Mouse (Mus musculus): ENCODE measurements at regions not wholly inside any gene's neighbourhood (a gene's known extent, or its start where the extent isn't known, plus 50 kb on each side); places are given as distances from the start of the nearest gene placed in this dataset.

DNA sequence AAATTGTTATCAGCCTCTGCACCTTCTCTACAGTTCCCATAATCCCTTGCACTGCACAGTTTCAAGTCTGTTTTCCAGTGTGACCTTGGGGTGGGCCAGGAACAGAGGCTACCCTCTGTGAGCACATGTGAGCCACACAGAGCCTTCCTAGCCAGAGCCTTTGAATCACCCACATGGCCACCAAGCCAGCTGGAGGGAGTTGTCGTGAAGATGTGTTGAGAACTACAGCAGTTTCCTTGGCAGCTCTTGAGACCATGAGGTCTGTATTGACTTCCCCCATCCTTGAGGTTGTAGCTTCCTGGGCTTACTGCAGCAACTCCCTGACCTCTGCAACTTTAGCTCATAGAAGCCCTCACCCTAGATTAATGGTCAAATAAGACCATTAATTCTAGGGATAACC, 318.1 kb downstream of the Wdr11 start:
- 88% methylated on average over 1 of the region's 1 CpGs for WGBS
- H3K4me3 ChIP-seq = no peak overlapping the region
- DNase-seq (ENCODE audit: low spot score) = no peak
- no peaks in the 10 kb centered on the region for H3K9me3 ChIP-seq (replicated peaks)
- no peaks in the 10 kb centered on the region for H3K4me1 ChIP-seq
- no peak overlapping the region for H3K27ac ChIP-seq (replicated peaks)
- no peaks in the 10 kb centered on the region for H3K27me3 ChIP-seq (ENCODE audit: low read depth, poor library complexity, severe bottlenecking)
- no peaks in the 10 kb centered on the region for H3K36me3 ChIP-seq

- 84% methylated on average over 3 of the region's 3 CpGs for WGBS
- no peak overlapping the region for H3K4me3 ChIP-seq
- H3K27ac ChIP-seq (replicated peaks) = no peak overlapping the region
- peak; percentile 4 for DNase-seq (ENCODE audit: low spot score)
- H3K9me3 ChIP-seq (replicated peaks) = no peaks in the 10 kb centered on the region
- no peaks in the 10 kb centered on the region for H3K27me3 ChIP-seq (ENCODE audit: low read depth, poor library complexity, severe bottlenecking)
- no peaks in the 10 kb centered on the region for H3K4me1 ChIP-seq
- H3K36me3 ChIP-seq = no peaks in the 10 kb centered on the region
Observed at GRCm38 (mm10) chr7:129910826-129911225, 319.2 kb downstream of the Wdr11 start.

- Histone ChIP-seq H3K4me1 (peaks cover 10% of the 10 kb centered on the region), H3K36me3 (no peaks in the 10 kb centered on the region), H3K9me3 (replicated peaks) (no peaks in the 10 kb centered on the region), H3K27me3 (ENCODE audit: low read depth, poor library complexity, severe bottlenecking) (no peaks in the 10 kb centered on the region), H3K27ac (replicated peaks) (no peak overlapping the region), H3K4me3 (no peak overlapping the region)
- 89% methylated on average over 6 of the region's 6 CpGs for WGBS
- DNase-seq (ENCODE audit: low spot score) = no peak
Observed at GRCm38 (mm10) chr7:129914871-129915270, 323.2 kb downstream of the Wdr11 start.

DNA sequence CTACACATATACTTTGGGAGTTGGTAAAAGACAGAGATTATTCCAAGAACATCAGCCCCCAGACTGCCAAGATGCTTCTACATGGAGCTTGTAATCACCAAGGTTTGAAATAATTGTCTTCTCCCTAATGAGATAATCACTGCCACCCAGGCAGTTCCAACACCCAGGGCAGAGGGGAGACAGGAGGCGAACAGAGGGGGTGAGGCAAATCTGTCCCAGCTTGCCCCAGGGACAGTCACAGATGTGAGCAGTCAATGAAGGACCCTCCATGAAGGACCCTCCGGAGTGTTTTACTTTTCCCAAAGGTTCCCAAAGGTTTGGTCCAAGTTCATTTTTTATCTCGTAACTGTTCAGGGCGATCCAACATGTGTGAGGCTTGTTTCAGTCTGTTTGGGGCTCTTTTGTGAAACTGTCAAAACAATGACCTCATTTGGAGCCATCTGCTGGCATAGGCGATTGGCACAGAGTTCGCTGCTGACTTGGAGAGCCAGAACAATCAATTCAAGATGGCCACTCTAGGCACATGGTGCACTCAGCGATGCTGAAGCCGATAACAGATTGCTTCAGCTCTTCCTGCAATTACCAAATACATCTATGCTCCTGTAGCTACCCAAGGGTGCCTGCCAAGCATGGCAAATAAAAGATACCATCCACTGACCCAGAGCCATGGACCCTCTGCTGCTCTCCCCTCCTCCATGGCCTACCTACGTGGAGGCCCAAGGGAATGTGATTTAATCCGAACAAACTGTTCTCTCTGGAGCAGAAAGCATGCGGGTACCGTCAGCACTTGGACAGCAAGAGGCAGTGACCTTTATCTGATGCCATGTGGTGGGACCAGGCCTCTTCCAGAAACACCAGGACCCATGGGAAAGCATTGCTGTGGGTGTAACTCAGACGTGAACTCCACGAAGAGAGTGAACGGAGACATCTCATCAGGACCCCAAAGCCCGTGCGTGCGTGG, 326.9 kb downstream of the Wdr11 start:
- Histone ChIP-seq H3K36me3 (no peaks in the 10 kb centered on the region), H3K4me1 (peaks cover 19% of the 10 kb centered on the region), H3K4me3 (no peak overlapping the region), H3K9me3 (replicated peaks) (no peaks in the 10 kb centered on the region), H3K27me3 (ENCODE audit: low read depth, poor library complexity, severe bottlenecking) (no peaks in the 10 kb centered on the region), H3K27ac (replicated peaks) (0 out of 2 replicates have a peak overlapping the region, but pooled peaks have one; percentile 28)
- 92% methylated on average over 18 of the region's 18 CpGs for WGBS
- no peak for DNase-seq (ENCODE audit: low spot score)

GRCm38 (mm10) chr7:129922291-129922690, 330.6 kb downstream of the Wdr11 start:
- Histone ChIP-seq H3K27ac (replicated peaks) (0 out of 2 replicates have a peak overlapping the region, but pooled peaks have one; percentile 50), H3K4me1 (peaks cover 19% of the 10 kb centered on the region), H3K36me3 (no peaks in the 10 kb centered on the region), H3K27me3 (ENCODE audit: low read depth, poor library complexity, severe bottlenecking) (no peaks in the 10 kb centered on the region), H3K9me3 (replicated peaks) (no peaks in the 10 kb centered on the region), H3K4me3 (no peak overlapping the region)
- 77% methylated on average over 7 of the region's 7 CpGs for WGBS
- no peak for DNase-seq (ENCODE audit: low spot score)

- Histone ChIP-seq H3K4me3 (no peak overlapping the region), H3K9me3 (replicated peaks) (no peaks in the 10 kb centered on the region), H3K36me3 (no peaks in the 10 kb centered on the region), H3K27ac (replicated peaks) (no peak overlapping the region), H3K27me3 (ENCODE audit: low read depth, poor library complexity, severe bottlenecking) (no peaks in the 10 kb centered on the region), H3K4me1 (peaks cover 5% of the 10 kb centered on the region; the same call in 1 of the 2 replicates)
- no peak for DNase-seq (ENCODE audit: low spot score)
- 83% methylated on average over 6 of the region's 6 CpGs for WGBS
Observed at GRCm38 (mm10) chr7:129936731-129937130, 345.1 kb downstream of the Wdr11 start.

DNA sequence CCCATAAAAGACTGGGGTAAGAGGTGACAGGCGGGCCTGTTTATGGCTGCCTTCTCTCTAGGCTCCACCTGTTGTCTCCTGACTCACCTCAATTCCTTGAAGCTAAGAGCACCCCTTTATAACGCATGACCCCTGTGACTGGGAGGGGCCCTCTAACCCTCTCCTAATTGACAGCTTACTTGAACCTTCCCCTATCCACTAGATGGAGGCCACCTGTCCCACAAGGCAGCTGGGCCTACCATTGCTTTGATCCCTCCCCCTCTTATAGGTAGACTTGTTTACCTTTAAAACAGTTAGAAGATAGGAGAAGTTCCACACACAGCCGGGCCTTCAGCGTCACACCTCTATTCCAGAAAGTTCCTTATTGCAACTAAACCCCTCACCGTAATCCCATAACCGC, 346.1 kb downstream of the Wdr11 start:
- DNase-seq (ENCODE audit: low spot score) = no peak
- Histone ChIP-seq H3K36me3 (no peaks in the 10 kb centered on the region), H3K4me3 (no peak overlapping the region), H3K27ac (replicated peaks) (no peak overlapping the region), H3K27me3 (ENCODE audit: low read depth, poor library complexity, severe bottlenecking) (no peaks in the 10 kb centered on the region), H3K9me3 (replicated peaks) (no peaks in the 10 kb centered on the region), H3K4me1 (peaks cover 5% of the 10 kb centered on the region; the same call in 1 of the 2 replicates)
- 94% methylated on average over 6 of the region's 6 CpGs for WGBS

GRCm38 (mm10) chr7:129938141-129938540, 346.5 kb downstream of the Wdr11 start:
- H3K36me3 ChIP-seq = no peaks in the 10 kb centered on the region
- H3K27me3 ChIP-seq (ENCODE audit: low read depth, poor library complexity, severe bottlenecking) = no peaks in the 10 kb centered on the region
- no peak overlapping the region for H3K27ac ChIP-seq (replicated peaks)
- no peak for DNase-seq (ENCODE audit: low spot score)
- H3K9me3 ChIP-seq (replicated peaks) = no peaks in the 10 kb centered on the region
- no peak overlapping the region for H3K4me3 ChIP-seq
- WGBS = 81% methylated on average over 10 of the region's 10 CpGs
- peaks cover 4% of the 10 kb centered on the region; the same call in 1 of the 2 replicates for H3K4me1 ChIP-seq

DNA sequence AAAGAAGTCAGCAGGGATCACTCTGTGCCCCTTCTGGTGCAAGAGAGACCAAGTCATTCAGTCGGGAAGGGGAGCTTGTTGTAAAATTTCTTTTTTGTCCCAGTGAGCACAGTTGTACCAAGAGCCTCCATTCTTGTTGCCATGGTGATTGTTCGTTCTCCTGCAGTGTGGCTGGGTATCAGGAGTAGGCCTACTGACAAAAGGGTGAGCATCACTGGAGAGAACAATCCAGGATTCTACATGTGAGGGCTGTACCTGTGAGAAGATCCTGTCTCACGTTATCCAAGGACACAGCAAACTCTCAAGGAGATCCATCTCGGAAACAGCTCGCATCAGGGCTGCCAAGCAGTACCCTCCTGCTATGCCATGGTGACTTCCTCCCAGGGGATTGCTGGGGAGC, 347.6 kb downstream of the Wdr11 start:
- WGBS = 82% methylated on average over 5 of the region's 5 CpGs
- Histone ChIP-seq H3K4me3 (no peak overlapping the region), H3K27ac (replicated peaks) (no peak overlapping the region), H3K36me3 (no peaks in the 10 kb centered on the region), H3K4me1 (no peaks in the 10 kb centered on the region), H3K27me3 (ENCODE audit: low read depth, poor library complexity, severe bottlenecking) (no peaks in the 10 kb centered on the region), H3K9me3 (replicated peaks) (no peaks in the 10 kb centered on the region)
- DNase-seq (ENCODE audit: low spot score) = no peak

- 84% methylated on average over 9 of the region's 9 CpGs for WGBS
- Histone ChIP-seq H3K9me3 (replicated peaks) (no peaks in the 10 kb centered on the region), H3K4me3 (no peak overlapping the region), H3K27me3 (ENCODE audit: low read depth, poor library complexity, severe bottlenecking) (no peaks in the 10 kb centered on the region), H3K36me3 (no peaks in the 10 kb centered on the region), H3K27ac (replicated peaks) (no peak overlapping the region), H3K4me1 (no peaks in the 10 kb centered on the region)
- no peak for DNase-seq (ENCODE audit: low spot score)
Observed at GRCm38 (mm10) chr7:129941311-129942029, 349.8 kb downstream of the Wdr11 start.

DNA sequence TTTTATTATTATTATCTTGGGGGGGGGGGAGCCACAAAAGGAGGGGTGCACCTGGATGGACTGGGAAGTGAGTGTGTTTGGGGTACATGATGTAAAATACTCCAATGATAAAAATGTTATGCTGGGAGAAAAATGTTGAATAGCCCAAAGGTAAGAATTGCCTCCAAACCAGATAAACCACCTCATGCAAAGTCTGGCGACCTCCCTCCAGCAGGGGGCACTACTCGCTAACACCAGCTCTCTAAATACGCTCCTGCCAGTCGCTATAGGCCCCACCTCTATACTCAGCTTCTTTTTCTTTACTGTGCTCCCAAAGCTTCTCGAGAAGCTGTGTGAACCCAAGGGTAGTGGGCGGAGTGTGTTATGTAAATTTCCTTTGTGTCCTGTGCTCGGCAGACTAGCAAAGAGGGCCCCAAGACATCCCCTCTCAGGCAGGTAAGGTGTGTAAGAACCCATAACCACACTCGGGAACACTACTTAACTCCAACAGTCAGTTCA, 357.0 kb downstream of the Wdr11 start:
- no peaks in the 10 kb centered on the region for H3K36me3 ChIP-seq
- no peak overlapping the region for H3K4me3 ChIP-seq
- H3K27ac ChIP-seq (replicated peaks) = no peak overlapping the region
- 77% methylated on average over 8 of the region's 8 CpGs for WGBS
- 0 out of 2 replicates have a peak, but pooled peaks cover 4% of the 10 kb centered on the region for H3K9me3 ChIP-seq (replicated peaks)
- H3K27me3 ChIP-seq (ENCODE audit: low read depth, poor library complexity, severe bottlenecking) = no peaks in the 10 kb centered on the region
- no peaks in the 10 kb centered on the region for H3K4me1 ChIP-seq
- DNase-seq (ENCODE audit: low spot score) = no peak

- H3K9me3 ChIP-seq (replicated peaks) = 0 out of 2 replicates have a peak, but pooled peaks cover 4% of the 10 kb centered on the region
- no peaks in the 10 kb centered on the region for H3K27me3 ChIP-seq (ENCODE audit: low read depth, poor library complexity, severe bottlenecking)
- H3K27ac ChIP-seq (replicated peaks) = no peak overlapping the region
- no peak for DNase-seq (ENCODE audit: low spot score)
- no peak overlapping the region for H3K4me3 ChIP-seq
- no peaks in the 10 kb centered on the region for H3K36me3 ChIP-seq
- H3K4me1 ChIP-seq = no peaks in the 10 kb centered on the region
- WGBS = 84% methylated on average over 1 of the region's 1 CpGs
Observed at GRCm38 (mm10) chr7:129950456-129950855, 358.8 kb downstream of the Wdr11 start.

All from midbrain, embryonic 10.5 days (tissue).